Mouse (Mus musculus) layer of hippocampus, adult 9-11 months (tissue): Measurements from ENCODE around the gene Gm10197.
"Not testable (repeated sequence)": the region's sequence is repeated elsewhere in the genome, so short reads cannot be mapped to it uniquely, and the experiment has no call there.

ENCODE experiments used
- DNase-seq: peaks from one replicate; pipeline ENCODE4 v3.0.0; 2022

Gene Gm10197

GRCm38 (mm10) chr19:53371666-53372065 lies at the start of gene Gm10197:
TSS of gene Gm10197 (minus strand) at chr19:53371766.
- no peak for DNase-seq

- DNase-seq = peak; percentile 56
Observed at GRCm38 (mm10) chr19:53420924-53421582, 49.5 kb upstream of the Gm10197 start.

- no peak for DNase-seq
Observed at GRCm38 (mm10) chr19:53419834-53420233, 48.3 kb upstream of the Gm10197 start.

DNA sequence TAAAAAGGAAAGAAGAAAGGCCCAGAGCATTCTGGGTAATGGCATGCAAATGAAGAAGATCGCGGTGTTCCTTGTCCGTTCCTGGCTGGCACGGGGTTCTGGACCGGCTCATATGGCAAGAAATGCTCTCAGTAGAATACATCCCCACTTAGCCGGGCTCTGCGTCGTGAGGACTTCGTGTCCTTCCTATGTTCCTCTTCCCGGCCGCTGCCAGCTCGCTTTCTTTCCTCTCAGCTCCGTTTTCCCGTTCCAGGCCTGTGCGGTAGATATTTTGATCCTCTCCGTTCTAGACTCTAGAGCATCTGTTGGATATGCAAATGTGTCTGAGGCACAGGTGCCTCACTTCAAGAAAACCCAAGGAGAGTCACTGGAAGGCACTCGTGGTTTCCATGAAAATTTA lies 43.6 kb upstream of the Gm10197 start:
- peak; percentile 70 for DNase-seq

DNA sequence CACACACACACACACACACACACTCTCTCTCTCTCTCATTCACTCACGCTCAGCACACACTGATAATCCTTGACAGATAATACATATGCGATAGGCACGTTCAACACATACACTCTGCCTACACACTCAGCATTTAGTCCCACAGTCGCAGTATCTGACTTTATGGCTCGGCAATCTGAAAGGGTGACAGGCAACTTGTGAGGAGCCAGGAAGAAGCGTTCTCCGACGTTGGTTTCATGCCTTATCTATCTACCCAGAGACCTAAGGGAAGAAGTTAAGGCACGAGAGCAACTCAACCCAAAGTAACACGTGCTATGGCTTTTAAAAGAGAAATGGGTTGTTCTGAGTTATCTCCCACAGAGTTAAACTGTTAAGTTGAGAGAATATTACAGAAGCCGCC lies 43.1 kb upstream of the Gm10197 start:
- DNase-seq = no peak

- DNase-seq = no peak
Observed at GRCm38 (mm10) chr19:53413617-53414380, 42.2 kb upstream of the Gm10197 start.

DNA sequence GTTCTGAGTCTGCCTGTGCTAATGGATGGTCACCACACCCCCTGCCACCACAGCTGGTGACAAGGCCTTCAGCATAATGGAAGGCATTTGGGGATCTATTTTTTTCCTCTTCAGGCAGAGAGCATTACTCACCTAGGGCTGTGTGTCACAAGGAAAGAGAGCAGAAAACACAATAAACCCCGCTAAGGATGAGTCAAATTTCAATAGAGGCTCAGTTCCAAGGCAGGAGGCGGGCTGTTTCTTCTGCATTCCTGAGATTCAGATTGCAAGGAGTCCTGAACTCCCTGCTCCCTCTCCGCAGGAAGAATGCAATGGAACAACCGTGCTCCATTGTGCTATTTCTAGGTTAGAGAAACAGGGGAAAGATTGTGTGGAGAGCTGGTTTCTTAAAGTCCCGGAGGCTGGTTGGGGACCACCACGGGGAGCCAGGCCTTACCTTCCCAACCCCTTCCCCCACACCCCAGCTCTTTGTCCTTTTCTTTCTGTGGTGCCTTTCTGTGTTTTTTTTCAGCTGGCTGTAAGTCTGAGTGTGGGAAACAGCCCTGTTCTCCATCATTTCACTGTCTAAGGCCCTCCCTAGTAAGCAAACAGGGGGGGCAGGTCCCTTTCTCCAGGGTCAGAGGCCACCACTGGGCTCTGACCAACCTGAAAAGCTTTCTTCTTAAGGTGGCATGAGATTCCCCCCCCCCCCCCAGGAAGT lies 40.7 kb upstream of the Gm10197 start:
- DNase-seq = no peak

DNA sequence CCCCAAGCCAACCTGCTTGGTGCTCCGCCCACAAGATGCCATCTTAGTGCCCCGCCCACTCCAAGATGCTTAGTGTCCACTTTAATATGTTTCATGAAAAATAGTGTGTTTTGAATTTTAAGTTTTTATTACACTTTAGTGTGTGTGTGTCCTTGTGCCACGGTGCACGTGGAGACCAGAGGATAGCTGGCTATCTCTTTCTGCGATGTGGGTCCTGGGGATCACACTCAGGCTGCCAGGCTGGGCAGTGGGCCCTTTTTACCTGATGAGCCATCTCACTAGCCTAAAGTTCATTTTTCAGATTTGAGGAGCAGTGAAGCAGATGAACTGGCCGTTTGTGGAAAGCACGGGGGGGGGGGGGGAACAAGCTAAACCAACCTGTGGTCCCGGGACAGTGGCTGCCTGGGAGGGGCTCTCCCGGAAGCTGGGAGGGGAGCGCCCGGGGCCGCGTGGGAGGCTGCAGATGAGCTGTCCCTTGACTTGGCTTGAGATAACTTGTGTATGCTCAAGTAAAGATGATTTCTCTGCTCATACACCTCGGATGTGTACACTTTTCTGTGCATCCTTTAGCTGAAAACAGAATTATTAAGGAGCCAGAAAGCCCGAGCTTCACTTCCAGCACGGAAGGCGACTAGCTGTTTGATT lies 38.2 kb upstream of the Gm10197 start:
- DNase-seq = no peak

DNA sequence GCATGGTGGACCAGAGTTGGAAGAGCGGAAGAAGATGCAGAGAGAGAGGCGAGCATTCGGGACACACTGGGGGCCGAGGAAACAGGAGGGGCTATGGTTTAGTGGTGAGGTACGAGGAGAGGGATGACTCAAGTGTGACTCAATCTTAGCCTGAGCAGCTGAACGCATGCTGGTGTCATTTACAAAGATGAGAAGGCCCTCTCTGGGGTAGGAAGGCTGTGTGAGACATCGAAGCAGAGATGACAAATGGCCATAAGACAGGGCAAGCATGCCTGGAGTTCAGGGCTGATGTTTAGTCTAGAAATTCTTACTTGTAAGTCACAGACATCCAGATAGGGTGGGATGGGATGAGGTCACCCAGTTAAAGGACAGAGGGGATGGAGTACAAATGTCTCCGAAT lies 36.8 kb upstream of the Gm10197 start:
- DNase-seq = no peak

DNA sequence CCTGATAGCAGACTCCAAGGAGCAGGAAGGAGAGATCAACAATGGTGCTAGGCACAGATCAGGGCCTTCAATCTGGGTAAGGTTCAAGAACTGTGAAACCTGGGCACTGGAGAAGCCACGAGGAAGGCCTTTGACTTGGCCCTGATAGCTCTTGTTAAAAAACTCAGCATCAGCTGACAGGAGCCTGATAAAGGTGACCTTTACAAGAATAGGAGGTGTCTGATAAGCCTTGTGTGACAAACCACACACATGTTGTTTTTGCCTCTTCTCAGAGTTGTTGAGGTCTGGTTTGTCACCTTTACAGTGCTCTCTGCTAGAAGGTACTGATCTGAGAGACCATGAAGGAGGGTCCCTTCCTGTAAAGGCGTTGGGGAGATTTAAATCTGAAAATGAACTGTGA lies 35.8 kb upstream of the Gm10197 start:
- no peak for DNase-seq

- DNase-seq = no peak
Observed at GRCm38 (mm10) chr19:53405810-53406209, 34.2 kb upstream of the Gm10197 start.

DNA sequence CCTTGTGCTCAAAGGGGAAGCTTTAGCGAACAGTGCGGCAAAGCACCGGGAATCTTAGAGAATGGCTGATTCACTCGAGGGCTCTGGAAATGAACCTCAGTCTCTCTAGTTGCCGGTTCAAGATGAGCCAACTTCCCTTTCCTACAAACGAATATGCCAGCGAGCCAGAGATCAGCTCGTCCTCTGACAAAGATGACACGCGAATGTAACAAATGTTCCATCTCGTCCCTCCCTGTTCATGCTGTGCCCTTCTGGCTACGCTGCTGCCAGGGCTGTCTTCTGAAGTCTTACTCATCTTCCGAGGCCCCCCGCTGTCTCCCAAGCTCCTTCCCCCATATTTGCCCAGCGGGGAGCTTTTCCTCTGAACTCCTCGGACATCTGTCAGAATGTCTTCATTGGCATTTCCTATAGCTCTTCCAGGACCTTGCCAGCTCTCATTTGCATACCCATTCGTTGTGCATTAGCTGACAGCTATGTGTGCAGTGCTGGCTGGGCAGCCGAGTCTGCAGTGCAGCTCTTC lies 33.3 kb upstream of the Gm10197 start:
- no peak for DNase-seq

GRCm38 (mm10) chr19:53404219-53404836 lies 32.8 kb upstream of the Gm10197 start:
- peak; percentile 49 for DNase-seq

DNA sequence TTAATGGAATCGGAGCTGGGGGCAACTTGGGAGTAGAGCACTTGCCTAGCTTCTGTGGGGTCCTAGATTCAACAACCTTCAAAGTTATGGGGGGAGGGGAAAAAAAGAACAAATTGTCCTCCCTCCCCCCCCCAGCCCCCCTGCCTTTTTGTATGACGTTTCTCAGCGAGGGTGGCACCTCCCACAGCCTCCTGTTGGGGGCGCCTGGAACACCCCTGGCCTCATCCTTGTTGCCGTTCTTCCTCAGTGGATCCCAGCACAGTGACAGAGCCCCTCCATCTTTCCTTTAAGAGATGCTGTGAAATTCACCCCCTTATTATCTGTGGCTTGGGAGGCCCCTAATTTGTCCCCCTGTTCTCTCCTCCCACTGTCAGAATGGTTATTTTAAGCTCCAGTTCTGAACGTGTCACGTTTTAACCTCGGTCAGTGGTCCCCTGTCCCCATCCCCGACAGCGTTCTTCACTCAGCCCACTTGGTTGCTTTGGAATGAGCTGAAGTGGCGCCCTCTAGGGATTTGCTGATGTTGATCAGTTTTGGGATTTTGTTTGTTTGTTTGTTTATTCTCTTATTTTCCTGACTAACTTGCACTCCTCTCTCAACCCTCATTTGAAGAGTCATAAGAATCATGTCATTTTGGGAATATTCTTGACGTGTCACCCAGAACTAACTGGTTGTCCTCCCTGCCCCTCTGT lies 31.3 kb upstream of the Gm10197 start:
- no peak for DNase-seq

- no peak for DNase-seq
Observed at GRCm38 (mm10) chr19:53400332-53401110, 29.0 kb upstream of the Gm10197 start.

DNA sequence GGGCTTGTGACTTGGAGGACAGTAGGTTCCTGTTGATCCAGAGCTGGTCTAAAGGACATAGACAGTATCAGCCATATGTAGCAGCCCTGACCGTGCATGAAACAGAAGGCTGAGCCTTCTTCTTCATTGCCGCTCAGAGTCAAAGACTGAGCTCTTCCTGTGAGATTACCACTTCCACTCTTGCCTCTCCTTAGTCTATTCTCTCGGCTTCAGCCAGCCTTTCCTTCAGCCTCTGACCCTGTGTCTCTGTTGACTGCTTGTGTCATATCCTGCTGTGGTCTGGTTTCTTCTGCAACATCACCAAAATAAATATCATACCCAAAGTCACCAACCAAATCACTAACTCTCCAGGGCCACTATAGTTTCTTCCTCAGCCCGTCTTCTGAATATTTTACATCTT lies 27.6 kb upstream of the Gm10197 start:
- DNase-seq = no peak

- no peak for DNase-seq
Observed at GRCm38 (mm10) chr19:53397451-53398233, 26.1 kb upstream of the Gm10197 start.

DNA sequence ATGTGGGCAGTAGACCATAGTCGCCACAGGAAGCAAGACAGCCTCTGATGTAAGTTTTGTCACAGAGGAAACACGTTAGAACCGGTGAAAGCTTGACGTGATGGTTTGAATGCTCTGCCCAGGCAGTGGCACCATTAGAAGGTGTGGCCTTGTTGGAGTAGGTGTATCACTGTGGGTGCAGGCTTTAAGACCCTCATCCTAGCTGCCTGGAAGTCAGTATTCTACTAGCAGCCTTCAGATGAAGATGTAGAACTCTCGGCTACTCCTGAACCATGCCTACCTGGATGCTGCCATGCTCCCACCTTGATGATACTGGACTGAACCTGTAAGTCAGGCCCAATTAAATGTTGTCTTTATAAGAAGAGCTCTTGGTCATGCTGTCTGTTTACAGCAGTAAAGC lies 24.2 kb upstream of the Gm10197 start:
- DNase-seq = not testable (repeated sequence)

GRCm38 (mm10) chr19:53394956-53395355 lies 23.4 kb upstream of the Gm10197 start:
- DNase-seq = not testable (repeated sequence)

DNA sequence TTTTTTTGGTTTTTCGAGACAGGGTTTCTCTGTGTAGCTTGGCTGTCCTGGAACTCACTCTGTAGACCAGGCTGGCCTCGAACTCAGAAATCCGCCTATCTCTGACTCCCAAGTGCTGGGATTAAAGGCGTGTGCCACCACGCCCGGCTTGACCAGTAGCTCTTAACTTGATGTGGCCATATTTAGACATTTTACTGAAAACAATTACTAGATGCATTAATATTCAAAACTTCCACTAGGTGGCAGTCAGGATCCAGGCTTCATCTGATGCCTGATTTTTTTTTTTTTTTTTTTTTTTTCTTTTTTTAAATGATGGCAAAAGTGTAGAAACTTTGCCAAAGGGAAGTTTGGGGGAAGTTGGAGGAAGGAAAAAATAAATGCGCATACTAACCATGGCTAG lies 23.0 kb upstream of the Gm10197 start:
- DNase-seq = no peak
